ENCODE assay signal across 27 mouse cellular contexts in the genomic region with DNA sequence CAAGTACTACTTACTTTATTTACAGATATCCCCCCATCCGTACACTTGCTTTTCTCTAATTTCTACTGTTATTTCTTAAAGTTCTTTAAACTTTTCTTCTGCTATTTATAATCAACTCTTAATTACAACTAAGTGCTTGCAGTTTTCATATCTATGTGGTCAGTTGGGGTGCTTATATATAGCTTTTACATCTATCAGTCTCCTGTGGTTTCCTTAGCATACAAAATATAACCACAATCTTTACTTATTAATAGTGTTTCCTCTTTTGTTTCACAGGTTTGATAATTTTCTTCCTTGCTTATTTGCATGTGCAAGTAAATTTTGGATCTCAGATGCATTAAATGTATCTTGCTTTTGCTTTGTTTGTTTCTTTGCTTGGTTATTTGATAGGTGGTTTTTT.
"Had no signal": no experiment of that assay in that cellular context is flagged by ENCODE, and none has a peak within 500 bp of the region (broad histone marks: within the 10 kb centered on the region; RNA-seq: fewer than 3 reads in every experiment).

No protein-coding gene starts in this region.

- H3K9ac ChIP-seq: limb, embryonic 12.5 days; limb, embryonic 13.5 days; limb, embryonic 15.5 days; liver, embryonic 12.5 days; liver, embryonic 13.5 days; liver, embryonic 14.5 days; liver, embryonic 15.5 days; liver, postnatal 0 days; lung, embryonic 14.5 days; lung, embryonic 15.5 days; midbrain, embryonic 12.5 days; midbrain, embryonic 13.5 days; midbrain, embryonic 15.5 days had no signal

- H3K27ac ChIP-seq: limb, embryonic 10.5 days; limb, embryonic 12.5 days; limb, embryonic 13.5 days; limb, embryonic 15.5 days; liver, embryonic 12.5 days; liver, embryonic 13.5 days; liver, embryonic 14.5 days; liver, embryonic 15.5 days; lung, embryonic 15.5 days; macrophage; midbrain, embryonic 10.5 days; midbrain, embryonic 12.5 days; midbrain, embryonic 13.5 days; midbrain, embryonic 15.5 days had no signal

- H3K9me3 ChIP-seq: limb, embryonic 10.5 days; limb, embryonic 12.5 days; limb, embryonic 13.5 days; limb, embryonic 15.5 days; liver, embryonic 12.5 days; liver, embryonic 13.5 days; liver, embryonic 15.5 days; lung, embryonic 15.5 days; megakaryocyte, embryonic 14.5 days; midbrain, embryonic 10.5 days; midbrain, embryonic 12.5 days; midbrain, embryonic 13.5 days; midbrain, embryonic 15.5 days had no signal

- H3K4me3 ChIP-seq: limb, embryonic 10.5 days; limb, embryonic 12.5 days; limb, embryonic 13.5 days; limb, embryonic 15.5 days; liver, embryonic 12.5 days; liver, embryonic 13.5 days; liver, embryonic 15.5 days; lung, embryonic 15.5 days; megakaryocyte, embryonic 14.5 days; midbrain, embryonic 10.5 days; midbrain, embryonic 12.5 days; midbrain, embryonic 13.5 days; midbrain, embryonic 15.5 days; myocyte had no signal

- H3K4me1 ChIP-seq: limb, embryonic 10.5 days; limb, embryonic 12.5 days; limb, embryonic 13.5 days; limb, embryonic 15.5 days; liver, embryonic 12.5 days; liver, embryonic 13.5 days; liver, embryonic 15.5 days; lung, embryonic 15.5 days; megakaryocyte, embryonic 14.5 days; midbrain, embryonic 10.5 days; midbrain, embryonic 12.5 days; midbrain, embryonic 13.5 days; midbrain, embryonic 15.5 days had no signal

- H3K27me3 ChIP-seq: limb, embryonic 12.5 days; limb, embryonic 13.5 days; limb, embryonic 15.5 days; liver, embryonic 12.5 days; liver, embryonic 13.5 days; liver, embryonic 15.5 days; lung, embryonic 15.5 days; megakaryocyte, embryonic 14.5 days; midbrain, embryonic 12.5 days; midbrain, embryonic 13.5 days; midbrain, embryonic 15.5 days had no signal

- H3K36me3 ChIP-seq: limb, embryonic 10.5 days; limb, embryonic 12.5 days; limb, embryonic 13.5 days; limb, embryonic 15.5 days; liver, embryonic 12.5 days; liver, embryonic 13.5 days; liver, embryonic 15.5 days; lung, embryonic 15.5 days; midbrain, embryonic 10.5 days; midbrain, embryonic 12.5 days; midbrain, embryonic 13.5 days; midbrain, embryonic 15.5 days had no signal

- DNase-seq: left cerebral cortex, postnatal 4 days; liver; liver, embryonic 13.5 days; liver, postnatal 0 days; lung, adult 18-20 months; lung, adult 2 months; lung, embryonic 14.5 days; lung, postnatal 10 days; lung, postnatal 14 days; lung, postnatal 36 days; lung, postnatal 4 days; midbrain, embryonic 14.5 days had no signal
